Comparison of ENCODE assay signal across 32 mouse cellular contexts in genomic region chr8:114603046-114603445, GRCm38 (mm10).
DNase-seq lines count a peak whose midpoint lies in the region; ATAC-seq and TF ChIP-seq lines count a peak whose summit lies in the region.
"Had no signal": no experiment of that assay in that cellular context is flagged by ENCODE, and none has a peak within 500 bp of the region (broad histone marks: within the 10 kb centered on the region; RNA-seq: fewer than 3 reads in every experiment).

No protein-coding gene starts in this region.

- WGBS in hindbrain, postnatal 0 days = 29% methylated on average over 3 of the region's 4 CpGs
- WGBS in hindbrain, embryonic 14.5 days = 9% methylated on average over 3 of the region's 4 CpGs
- WGBS in neural tube, embryonic 12.5 days = 15% methylated on average over 3 of the region's 4 CpGs
- WGBS in neural tube, embryonic 15.5 days = 12% methylated on average over 3 of the region's 4 CpGs

- H3K4me2 ChIP-seq in hindbrain, postnatal 0 days (ENCODE audit: low read depth, low read length) = no peak overlapping the region
- H3K4me2 ChIP-seq in hindbrain, embryonic 14.5 days (replicated peaks) = no peak overlapping the region
- no peak overlapping the region; the same call in 1 of the 2 replicates for H3K4me2 ChIP-seq in neural tube, embryonic 12.5 days (replicated peaks)
- H3K4me2 ChIP-seq in neural tube, embryonic 15.5 days = no peak overlapping the region
- H3K4me2 ChIP-seq: embryonic facial prominence, embryonic 13.5 days; heart, embryonic 12.5 days; intestine, embryonic 15.5 days; limb, embryonic 15.5 days; liver, embryonic 13.5 days; midbrain, embryonic 15.5 days had no signal

- no peaks in the 10 kb centered on the region for H3K36me3 ChIP-seq in hindbrain, postnatal 0 days (ENCODE audit: insufficient read depth, low read length)
- H3K36me3 ChIP-seq in hindbrain, embryonic 14.5 days (replicated peaks; ENCODE audit: control insufficient read depth, insufficient read depth) = no peaks in the 10 kb centered on the region
- H3K36me3 ChIP-seq in neural tube, embryonic 12.5 days = no peaks in the 10 kb centered on the region
- H3K36me3 ChIP-seq in neural tube, embryonic 15.5 days = no peaks in the 10 kb centered on the region
- H3K36me3 ChIP-seq: embryonic facial prominence, embryonic 13.5 days; forebrain, embryonic 12.5 days; G1E; heart, embryonic 12.5 days; intestine, embryonic 15.5 days; limb, embryonic 10.5 days; limb, embryonic 15.5 days; liver, embryonic 13.5 days; midbrain, embryonic 15.5 days had no signal

- no peak overlapping the region for H3K27ac ChIP-seq in hindbrain, postnatal 0 days
- no peak overlapping the region; the same call in 1 of the 2 replicates for H3K27ac ChIP-seq in hindbrain, embryonic 14.5 days
- H3K27ac ChIP-seq in neural tube, embryonic 12.5 days = no peak overlapping the region
- no peak overlapping the region for H3K27ac ChIP-seq in neural tube, embryonic 15.5 days (replicated peaks)
- H3K27ac ChIP-seq: embryonic facial prominence, embryonic 13.5 days; forebrain, embryonic 12.5 days; heart, adult 2 months; intestine, embryonic 15.5 days; layer of hippocampus, adult 2 months; limb, embryonic 10.5 days; limb, embryonic 15.5 days; liver, embryonic 13.5 days; midbrain, embryonic 15.5 days; stomach, postnatal 0 days had no signal

- DNase-seq in cerebellum, postnatal 25 days = peak; percentile 33 to 34
- no peak for DNase-seq in cerebellum, postnatal 36 days
- DNase-seq in hindbrain, postnatal 0 days (ENCODE audit: low spot score) = peak; percentile 12
- no peak for DNase-seq in hindbrain, embryonic 14.5 days (ENCODE audit: low spot score)
- DNase-seq in spleen, postnatal 10 days (ENCODE audit: low spot score in 2 of 2) = no peak
- DNase-seq: adrenal gland, postnatal 25 days; cerebellum, adult 8-10 months; gastrocnemius, adult 2 months; heart, adult 2 months; heart, postnatal 4 days; liver, embryonic 13.5 days; lung, adult 18-20 months; lung, postnatal 4 days; right cerebral cortex, adult 18-20 months; spleen, adult 18-20 months; thymus, postnatal 4 days had no signal

- H3K27me3 ChIP-seq in hindbrain, postnatal 0 days (ENCODE audit: insufficient read depth, low read length) = peaks cover 16% of the 10 kb centered on the region; the same call in 1 of the 2 replicates
- peaks cover 11% of the 10 kb centered on the region; the same call in 1 of the 2 replicates for H3K27me3 ChIP-seq in hindbrain, embryonic 14.5 days (ENCODE audit: control insufficient read depth, insufficient read depth, low read length)
- H3K27me3 ChIP-seq in neural tube, embryonic 12.5 days (replicated peaks) = no peaks in the 10 kb centered on the region
- H3K27me3 ChIP-seq in neural tube, embryonic 15.5 days (replicated peaks) = 0 out of 2 replicates have a peak, but pooled peaks cover 9% of the 10 kb centered on the region
- H3K27me3 ChIP-seq: heart, embryonic 12.5 days; intestine, embryonic 15.5 days; liver, embryonic 13.5 days; megakaryocyte, embryonic 14.5 days; Patski had no signal

- H3K4me3 ChIP-seq in hindbrain, postnatal 0 days (ENCODE audit: low read length) = no peak overlapping the region
- H3K4me3 ChIP-seq in hindbrain, embryonic 14.5 days (replicated peaks; ENCODE audit: low read length) = no peak overlapping the region
- H3K4me3 ChIP-seq in neural tube, embryonic 12.5 days = no peak overlapping the region
- H3K4me3 ChIP-seq in neural tube, embryonic 15.5 days (replicated peaks) = no peak overlapping the region
- H3K4me3 ChIP-seq: embryonic facial prominence, embryonic 13.5 days; forebrain, embryonic 12.5 days; heart, adult 2 months; heart, embryonic 12.5 days; intestine, embryonic 15.5 days; layer of hippocampus, adult 2 months; limb, embryonic 10.5 days; limb, embryonic 15.5 days; liver, embryonic 13.5 days; megakaryocyte, embryonic 14.5 days; midbrain, embryonic 15.5 days had no signal

- H3K4me1 ChIP-seq in hindbrain, postnatal 0 days (ENCODE audit: insufficient read depth, low read length) = no peaks in the 10 kb centered on the region
- H3K4me1 ChIP-seq in hindbrain, embryonic 14.5 days (replicated peaks; ENCODE audit: control insufficient read depth, insufficient read depth, low read length) = peaks cover 29% of the 10 kb centered on the region
- peaks cover 29% of the 10 kb centered on the region for H3K4me1 ChIP-seq in neural tube, embryonic 12.5 days
- peaks cover 24% of the 10 kb centered on the region for H3K4me1 ChIP-seq in neural tube, embryonic 15.5 days
- H3K4me1 ChIP-seq: intestine, embryonic 15.5 days; liver, embryonic 13.5 days; megakaryocyte, embryonic 14.5 days had no signal

- H3K9me3 ChIP-seq in hindbrain, postnatal 0 days (ENCODE audit: low read length) = no peaks in the 10 kb centered on the region
- H3K9me3 ChIP-seq in hindbrain, embryonic 14.5 days (ENCODE audit: control insufficient read depth, low read length) = no peaks in the 10 kb centered on the region
- no peaks in the 10 kb centered on the region for H3K9me3 ChIP-seq in neural tube, embryonic 12.5 days
- H3K9me3 ChIP-seq in neural tube, embryonic 15.5 days (replicated peaks) = no peaks in the 10 kb centered on the region
- H3K9me3 ChIP-seq: embryonic facial prominence, embryonic 13.5 days; forebrain, embryonic 12.5 days; heart, embryonic 12.5 days; intestine, embryonic 15.5 days; limb, embryonic 10.5 days; limb, embryonic 15.5 days; liver, embryonic 13.5 days; midbrain, embryonic 15.5 days had no signal

- ATAC-seq in hindbrain, postnatal 0 days = no peak
- no peak for ATAC-seq in hindbrain, embryonic 14.5 days (ENCODE audit: low FRiP score)
- peak; percentile 68; the same call in 1 of the 2 replicates for ATAC-seq in neural tube, embryonic 12.5 days (ENCODE audit: low FRiP score, low read depth)
- no peak for ATAC-seq in neural tube, embryonic 15.5 days (ENCODE audit: low FRiP score)
- ATAC-seq: hindbrain, embryonic 16.5 days; intestine, embryonic 15.5 days; lung, postnatal 0 days; midbrain, embryonic 15.5 days; Patski had no signal

- H3K9ac ChIP-seq in hindbrain, postnatal 0 days (replicated peaks; ENCODE audit: low read length) = no peak overlapping the region
- H3K9ac ChIP-seq in hindbrain, embryonic 14.5 days = no peak overlapping the region
- no peak overlapping the region for H3K9ac ChIP-seq in neural tube, embryonic 12.5 days
- H3K9ac ChIP-seq in neural tube, embryonic 15.5 days (replicated peaks) = no peak overlapping the region
- H3K9ac ChIP-seq: embryonic facial prominence, embryonic 13.5 days; forebrain, embryonic 12.5 days; heart, embryonic 12.5 days; intestine, embryonic 15.5 days; limb, embryonic 15.5 days; liver, embryonic 13.5 days; midbrain, embryonic 15.5 days had no signal

- TF ChIP-seq CTCF in hindbrain, postnatal 0 days (IDR thresholded peaks at IDR 0.05; ENCODE audit: low read depth) = no peak

Comparison
In these comparisons a context has a peak if more than half of its experiments do, and no peak if none do; other contexts are left out.
1. DNase-seq: peak in cerebellum, postnatal 25 days (2 of 2) and hindbrain, postnatal 0 days (single experiment); none in cerebellum, postnatal 36 days (0 of 2), hindbrain, embryonic 14.5 days (single experiment) and spleen, postnatal 10 days (0 of 2).